Mouse (Mus musculus): ENCODE results near the gene Nectin2.

Gene Nectin2

GRCm38 (mm10) chr7:19744590-19745385, 5.5 kb downstream of the Nectin2 start:
- DNase-seq (ENCODE audit: low spot score) = no peak

- no peak for DNase-seq (ENCODE audit: low spot score)
Measured at GRCm38 (mm10) chr7:19743791-19744190, 6.5 kb downstream of the Nectin2 start.

GRCm38 (mm10) chr7:19742468-19742867, 7.8 kb downstream of the Nectin2 start:
- DNase-seq (ENCODE audit: low spot score) = no peak

- no peak for DNase-seq (ENCODE audit: low spot score)
Measured at GRCm38 (mm10) chr7:19741329-19742031, 8.8 kb downstream of the Nectin2 start.

- no peak for DNase-seq (ENCODE audit: low spot score)
Measured at GRCm38 (mm10) chr7:19740269-19740668, 10.0 kb downstream of the Nectin2 start.

- DNase-seq (ENCODE audit: low spot score) = no peak
Measured at GRCm38 (mm10) chr7:19738771-19739170, 11.5 kb downstream of the Nectin2 start.

GRCm38 (mm10) chr7:19736389-19737057, 13.8 kb downstream of the Nectin2 start:
- DNase-seq (ENCODE audit: low spot score) = no peak

GRCm38 (mm10) chr7:19734178-19734666, 16.1 kb downstream of the Nectin2 start:
- no peak for DNase-seq (ENCODE audit: low spot score)

GRCm38 (mm10) chr7:19726541-19726940, 23.7 kb downstream of the Nectin2 start:
- DNase-seq (ENCODE audit: low spot score) = no peak

- no peak for DNase-seq (ENCODE audit: low spot score)
Measured at GRCm38 (mm10) chr7:19724167-19724566, 26.1 kb downstream of the Nectin2 start.

- DNase-seq (ENCODE audit: low spot score) = no peak
Measured at GRCm38 (mm10) chr7:19722754-19723195, 27.5 kb downstream of the Nectin2 start.

- DNase-seq (ENCODE audit: low spot score) = no peak
Measured at GRCm38 (mm10) chr7:19719200-19719599, 31.1 kb downstream of the Nectin2 start.

GRCm38 (mm10) chr7:19718297-19718952, 31.9 kb downstream of the Nectin2 start:
- no peak for DNase-seq (ENCODE audit: low spot score)

GRCm38 (mm10) chr7:19717346-19717745, 32.9 kb downstream of the Nectin2 start:
- DNase-seq (ENCODE audit: low spot score) = no peak

- DNase-seq (ENCODE audit: low spot score) = no peak
Measured at GRCm38 (mm10) chr7:19716822-19717221, 33.5 kb downstream of the Nectin2 start.

- DNase-seq (ENCODE audit: low spot score) = no peak
Measured at GRCm38 (mm10) chr7:19716055-19716682, 34.1 kb downstream of the Nectin2 start.

GRCm38 (mm10) chr7:19715239-19716054, 34.8 kb downstream of the Nectin2 start, which contains the start of gene Tomm40:
Gene Tomm40, minus strand, starts transcription at chr7:19715438.
- DNase-seq (ENCODE audit: low spot score) = peak; percentile 100

GRCm38 (mm10) chr7:19714836-19715235, 35.4 kb downstream of the Nectin2 start:
- DNase-seq (ENCODE audit: low spot score) = no peak

GRCm38 (mm10) chr7:19713598-19713997, 36.7 kb downstream of the Nectin2 start:
- no peak for DNase-seq (ENCODE audit: low spot score)

- no peak for DNase-seq (ENCODE audit: low spot score)
Measured at GRCm38 (mm10) chr7:19713196-19713595, 37.1 kb downstream of the Nectin2 start.

- no peak for DNase-seq (ENCODE audit: low spot score)
Measured at GRCm38 (mm10) chr7:19712414-19712813, 37.9 kb downstream of the Nectin2 start.
